Mouse (Mus musculus) CH12.LX (cell line): ENCODE results near the gene Tprkb.

Experiments
- CHD2 ChIP-seq: IDR thresholded peaks from 2 replicates; pipeline ENCODE4 v1.6.1; 2011; ENCODE audit warnings: low read length, improper control_type of control experiment
- CTCF ChIP-seq, 2 experiments: IDR thresholded peaks in 1 of 2; conservative IDR thresholded peaks in 1 of 2; 2 replicates each; pipeline ENCODE4 v1.5.1; 2011 to 2012; ENCODE audit warnings: low read depth in 2 of 2, low read length in 2 of 2, improper control_type of control experiment in 1 of 2, inconsistent platforms in 1 of 2, mild to moderate bottlenecking in 1 of 2, moderate library complexity in 1 of 2
- ELF1 ChIP-seq: IDR thresholded peaks from 2 replicates; pipeline ENCODE4 v1.6.1; 2014; ENCODE audit warnings: low read depth, mild to moderate bottlenecking, inconsistent platforms, low read length, improper control_type of control experiment
- EP300 ChIP-seq: IDR thresholded peaks from 2 replicates; pipeline ENCODE4 v1.6.1; 2011; ENCODE audit warnings: low read length, improper control_type of control experiment
- MAFK ChIP-seq: IDR thresholded peaks from 2 replicates; pipeline ENCODE4 v1.6.1; 2011; ENCODE audit warnings: low read length, improper control_type of control experiment; ENCODE audit not compliant: insufficient replicate concordance
- MAX ChIP-seq: IDR thresholded peaks from 2 replicates; pipeline ENCODE4 v1.6.1; 2011; ENCODE audit warnings: low read length, improper control_type of control experiment
- MEF2A ChIP-seq: IDR thresholded peaks from 2 replicates; pipeline ENCODE4 v1.6.1; 2014; ENCODE audit warnings: low read depth, mild to moderate bottlenecking, inconsistent platforms, low read length, improper control_type of control experiment, borderline replicate concordance
- NELFE ChIP-seq: IDR thresholded peaks from 2 replicates; pipeline ENCODE4 v1.6.1; 2011; ENCODE audit warnings: low read depth, low read length, improper control_type of control experiment

- TF ChIP-seq ELF1: no peak
- TF ChIP-seq MAX: no peak
- no peak for TF ChIP-seq CHD2
- no peak for TF ChIP-seq NELFE
- no peak for TF ChIP-seq CTCF (conservative IDR thresholded peaks at IDR 0.05 in 1 of 2, IDR thresholded peaks at IDR 0.05 in 1 of 2; ENCODE audit: low read depth in 2 of 2, low read length in 2 of 2)
- no peak for TF ChIP-seq MEF2A
- TF ChIP-seq MAFK: no peak
- TF ChIP-seq EP300: no peak
These were observed 22.7 kb upstream of the Tprkb start for GRCm38 (mm10) chr6:85888961-85889360.
